Mouse (Mus musculus) liver, postnatal 0 days (tissue): Measurements from ENCODE around the gene Ncaph2.

ENCODE experiments used
- CTCF ChIP-seq: sonication (generic); IDR thresholded peaks from 2 replicates; pipeline ENCODE4 v1.5.1; 2016; ENCODE audit warnings: antibody characterized with exemption, low read depth
- EP300 ChIP-seq: IDR thresholded peaks from 2 replicates; pipeline ENCODE4 v1.6.1; 2016; ENCODE audit warnings: antibody characterized with exemption, low read depth, mild to moderate bottlenecking

GRCm38 (mm10) chr15:89352054-89352453, 3.5 kb upstream of the Ncaph2 start:
- TF ChIP-seq CTCF, result no peak
- no peak for TF ChIP-seq EP300
